In genomic region chr2:31954779-31955181, GRCm38 (mm10) we compare ENCODE assay signal across 13 mouse cellular contexts. TPM values are rescaled to one million over a fixed set of nuclear protein-coding genes. Genes with fewer than 3 reads are reported as not detected.
DNase-seq lines count a peak whose midpoint lies in the region; ATAC-seq and TF ChIP-seq lines count a peak whose summit lies in the region.
"Had no signal": no experiment of that assay in that cellular context is flagged by ENCODE, and none has a peak within 500 bp of the region (broad histone marks: within the 10 kb centered on the region; RNA-seq: fewer than 3 reads in every experiment).

No protein-coding gene starts in this region.

- DNase-seq in heart, postnatal 14 days: no peak
- DNase-seq in Patski (ENCODE audit: low read depth, low spot score): peak; percentile 68
- DNase-seq in adrenal gland, postnatal 36 days: peak; percentile 67 to 74
- DNase-seq in kidney, adult 8-10 months: peak; percentile 66 to 81
- DNase-seq in left cerebral cortex, postnatal 36 days (ENCODE audit: low spot score in 2 of 2): no peak
- DNase-seq in thymus, adult 2 months: no peak
- DNase-seq in right cerebral cortex, postnatal 25 days: no peak
- DNase-seq: thymus, postnatal 14 days had no signal

- H3K9ac ChIP-seq in heart, embryonic 13.5 days: peak overlapping the region; percentile 7
- H3K9ac ChIP-seq: hindbrain, embryonic 15.5 days; neural tube, embryonic 12.5 days had no signal

- TF ChIP-seq CTCF in Patski (IDR thresholded peaks at IDR 0.05): no peak
- no peak for TF ChIP-seq CTCF in thymus, adult 2 months (IDR thresholded peaks at IDR 0.05; ENCODE audit: borderline replicate concordance, control insufficient read depth, extremely low read depth, insufficient read depth, low read length, poor library complexity)

- H3K27me3 ChIP-seq in heart, embryonic 13.5 days (replicated peaks): no peaks in the 10 kb centered on the region; the same call in 1 of the 2 replicates
- no peaks in the 10 kb centered on the region for H3K27me3 ChIP-seq in Patski
- peaks cover 11% of the 10 kb centered on the region for H3K27me3 ChIP-seq in thymus, adult 2 months (ENCODE audit: control insufficient read depth, insufficient read depth, low read length)
- H3K27me3 ChIP-seq: hindbrain, embryonic 15.5 days had no signal

- POLR2A ChIA-PET in Patski (lab: Charles Lee): no interaction called here

- H3K9me3 ChIP-seq in heart, embryonic 13.5 days: no peaks in the 10 kb centered on the region
- H3K9me3 ChIP-seq: hindbrain, embryonic 15.5 days; neural tube, embryonic 12.5 days had no signal

- ATAC-seq in heart, embryonic 13.5 days (ENCODE audit: extremely low read depth, insufficient number of reproducible peaks, low FRiP score, low TSS enrichment): no peak
- peak; percentile 63 for ATAC-seq in Patski
- ATAC-seq: forebrain, embryonic 14.5 days had no signal

- H3K4me1 ChIP-seq in heart, embryonic 13.5 days: peaks cover 47% of the 10 kb centered on the region
- peaks cover 9% of the 10 kb centered on the region for H3K4me1 ChIP-seq in thymus, adult 2 months (replicated peaks; ENCODE audit: control insufficient read depth, insufficient read depth, low read length)

- CTCF ChIA-PET in Patski (lab: Charles Lee): interaction anchor here (1.6 kb wide), 1 partner anchor 17 kb away, joined by 3 read pairs; no protein-coding TSS in a partner anchor

- in situ Hi-C loops in Patski (cut with MboI; ENCODE audit: low pct_unique_long_range_greater_than_20kb): no loop called here

- peak overlapping the region; percentile 85 for H3K27ac ChIP-seq in heart, embryonic 13.5 days (replicated peaks)
- no peak overlapping the region for H3K27ac ChIP-seq in thymus, adult 2 months (ENCODE audit: control insufficient read depth, insufficient read depth, low read length)
- H3K27ac ChIP-seq: hindbrain, embryonic 15.5 days; neural tube, embryonic 12.5 days had no signal

- peaks cover 11% of the 10 kb centered on the region; the same call in 1 of the 2 replicates for H3K36me3 ChIP-seq in heart, embryonic 13.5 days
- H3K36me3 ChIP-seq in thymus, adult 2 months (ENCODE audit: control insufficient read depth, insufficient read depth, low read length): no peaks in the 10 kb centered on the region
- H3K36me3 ChIP-seq: hindbrain, embryonic 15.5 days had no signal

- no peak for TF ChIP-seq POLR2A in thymus, adult 2 months (IDR thresholded peaks at IDR 0.05; ENCODE audit: control insufficient read depth, extremely low read depth, insufficient read depth, low read length, poor library complexity)

- peak overlapping the region; percentile 7 for H3K4me2 ChIP-seq in heart, embryonic 13.5 days
- H3K4me2 ChIP-seq: hindbrain, embryonic 15.5 days; liver, embryonic 11.5 days; neural tube, embryonic 12.5 days had no signal

- intact Hi-C loops in heart, postnatal 14 days (cut with DNase I): no loop called here
- intact Hi-C loops in left cerebral cortex, postnatal 36 days (cut with DNase I): no loop called here

- no peak overlapping the region for H3K4me3 ChIP-seq in heart, embryonic 13.5 days
- H3K4me3 ChIP-seq in thymus, adult 2 months (ENCODE audit: control insufficient read depth, insufficient read depth, low read length): no peak overlapping the region
- H3K4me3 ChIP-seq: hindbrain, embryonic 15.5 days; neural tube, embryonic 12.5 days had no signal

- WGBS in heart, embryonic 13.5 days: 52% methylated on average over 9 of the region's 9 CpGs
- 92% methylated on average over 9 of the region's 9 CpGs for WGBS in thymus, adult 2 months

RNA-seq across cellular contexts. Expression of gene Aif1l, which starts 4.8 kb away (rescaled TPM):
- polyA plus RNA-seq in heart, embryonic 13.5 days (2015; fragmentation: Nextera tagmentation; extraction: Ambion mirVana): 65.8 and 67.3 TPM in 2 replicates
- total RNA-seq in heart, postnatal 14 days (2021): 1 to 10 TPM; 3.8 to 5.3 TPM
- polyA plus RNA-seq in Patski (2021): 343 TPM
- total RNA-seq in adrenal gland, postnatal 36 days (2021): 10 to 100 TPM; 14.5 to 23.7 TPM
- total RNA-seq in left cerebral cortex, postnatal 36 days (2021): 1 to 10 TPM; 5.3 to 5.9 TPM
- 3.4 and 5.0 TPM in 2 replicates for polyA plus RNA-seq in thymus, adult 2 months (2012; rRNA removed)

RNA-seq across cellular contexts. Expression of gene Nup214, which starts 19.5 kb away (rescaled TPM):
- 58.1 and 61.3 TPM in 2 replicates for polyA plus RNA-seq in heart, embryonic 13.5 days (2015; fragmentation: Nextera tagmentation; extraction: Ambion mirVana)
- total RNA-seq in heart, postnatal 14 days (2021): 10 to 100 TPM; 37.0 to 38.1 TPM
- 40.5 TPM for polyA plus RNA-seq in Patski (2021)
- 10 to 100 TPM; 63.1 to 65.4 TPM for total RNA-seq in adrenal gland, postnatal 36 days (2021)
- total RNA-seq in left cerebral cortex, postnatal 36 days (2021): 10 to 100 TPM; 56.2 to 60.5 TPM
- polyA plus RNA-seq in thymus, adult 2 months (2012; rRNA removed): 75.8 and 82.8 TPM in 2 replicates

Comparison
In these comparisons a context has a peak if more than half of its experiments do, and no peak if none do; other contexts are left out.
1. DNase-seq: peak in Patski (single experiment), adrenal gland, postnatal 36 days (2 of 2) and kidney, adult 8-10 months (2 of 2); none in heart, postnatal 14 days (0 of 2), left cerebral cortex, postnatal 36 days (0 of 2), thymus, adult 2 months (single experiment) and right cerebral cortex, postnatal 25 days (single experiment).